Mouse (Mus musculus) lung, embryonic 14.5 days (tissue): ENCODE data around the gene Grb10. TPM values are rescaled to one million over a fixed set of nuclear protein-coding genes. Genes with fewer than 3 reads are reported as not detected.

Experiments
- ATAC-seq: fragments of 200-750 bp; cut with Nextera tagmentation; 2 replicates; pipeline ENCODE4 v1.8.0; 2017; ENCODE audit warnings: mild to moderate bottlenecking, moderate TSS enrichment, moderate library complexity; ENCODE audit not compliant: insufficient read depth
- DNase-seq: peaks from one replicate; pipeline ENCODE4 v3.0.0-alpha.2; 2015
- H3K27ac ChIP-seq: fragments of 300-500 bp; sonication (generic); 2 replicates; pipeline ENCODE4 v1.5.1; 2014; ENCODE audit warnings: low read depth, mild to moderate bottlenecking, moderate library complexity
- H3K27me3 ChIP-seq: fragments of 300-500 bp; sonication (generic); 2 replicates; pipeline ENCODE4 v1.6.1; 2014; ENCODE audit warnings: low read length, control low read depth; ENCODE audit not compliant: insufficient read depth
- H3K36me3 ChIP-seq: fragments of 300-500 bp; sonication (generic); 2 replicates; pipeline ENCODE4 v1.6.1; 2014; ENCODE audit warnings: control low read depth; ENCODE audit not compliant: insufficient read depth
- H3K4me1 ChIP-seq: fragments of 300-500 bp; sonication (generic); 2 replicates; pipeline ENCODE4 v1.6.1; 2014; ENCODE audit warnings: antibody characterized with exemption, control low read depth; ENCODE audit not compliant: insufficient read depth
- H3K4me2 ChIP-seq: fragments of 300-500 bp; sonication (generic); 2 replicates; pipeline ENCODE4 v1.6.1; 2014; ENCODE audit warnings: mild to moderate bottlenecking
- H3K4me3 ChIP-seq: fragments of 300-500 bp; sonication (generic); 2 replicates; pipeline ENCODE4 v1.5.1; 2014; ENCODE audit warnings: low read depth, low read length
- H3K9ac ChIP-seq: fragments of 300-500 bp; sonication (generic); 2 replicates; pipeline ENCODE4 v1.6.1; 2014
- H3K9me3 ChIP-seq: fragments of 300-500 bp; sonication (generic); 2 replicates; pipeline ENCODE4 v1.6.1; 2016; ENCODE audit warnings: low read depth, low read length, control low read depth
- CTCF ChIP-seq: IDR thresholded peaks from 2 replicates; pipeline ENCODE4 v1.5.1; 2016; ENCODE audit warnings: antibody characterized with exemption, low read depth
- WGBS: fragments of 180-500 bp; shearing (Covaris S2); extraction: QIAGEN DNeasy Blood & Tissue Kit; methylation state at CpG from one replicate; pipeline ENCODE4 v1.1.7; 2014; 5-methylcytosine and 5-hydroxymethylcytosine counted together
- polyA plus RNA-seq: library from polyadenylated mRNA; unstranded; fragments of >200 nt; fragmentation: Nextera tagmentation; extraction: Ambion mirVana; gene quantifications from 2 replicates; pipeline ENCODE4 v1.2.1, GENCODE M21; 2014

Grb10 gene
- polyA plus RNA-seq, 1 experiment from 2014 or later: 313 TPM

- Histone ChIP-seq H3K27me3 (no peaks in the 10 kb centered on the region), H3K36me3 (peaks cover 94% of the 10 kb centered on the region), H3K4me3 (no peak overlapping the region), H3K4me2 (no peak overlapping the region), H3K9ac (no peak overlapping the region), H3K9me3 (no peaks in the 10 kb centered on the region), H3K4me1 (0 out of 2 replicates have a peak, but pooled peaks cover 4% of the 10 kb centered on the region), H3K27ac (peak overlapping the region; percentile 42)
- TF ChIP-seq CTCF: no peak
- WGBS: 66% methylated on average over 6 of the region's 6 CpGs
- ATAC-seq: no peak
- DNase-seq: no peak
These were observed 95.9 kb downstream of the Grb10 start for GRCm38 (mm10) chr11:11942320-11943217.

- no peaks in the 10 kb centered on the region for H3K4me1 ChIP-seq
- ATAC-seq (no peak), DNase-seq (no peak)
- 80% methylated on average over 5 of the region's 5 CpGs for WGBS
- no peak overlapping the region for H3K9ac ChIP-seq
- 0 out of 2 replicates have a peak overlapping the region, but pooled peaks have one; percentile 31 for H3K27ac ChIP-seq
- H3K36me3 ChIP-seq: peaks cover 94% of the 10 kb centered on the region
- no peaks in the 10 kb centered on the region for H3K9me3 ChIP-seq
- H3K4me3 ChIP-seq: no peak overlapping the region
- no peaks in the 10 kb centered on the region for H3K27me3 ChIP-seq
- TF ChIP-seq CTCF: no peak
- H3K4me2 ChIP-seq: no peak overlapping the region
These were observed 97.4 kb downstream of the Grb10 start for GRCm38 (mm10) chr11:11940833-11941681.

GRCm38 (mm10) chr11:11939611-11940010, 98.9 kb downstream of the Grb10 start:
- Histone ChIP-seq H3K4me1 (no peaks in the 10 kb centered on the region), H3K9ac (no peak overlapping the region), H3K4me2 (no peak overlapping the region), H3K27ac (peak overlapping the region; percentile 36; the same call in 1 of the 2 replicates), H3K4me3 (no peak overlapping the region), H3K36me3 (peaks cover 96% of the 10 kb centered on the region), H3K9me3 (no peaks in the 10 kb centered on the region), H3K27me3 (no peaks in the 10 kb centered on the region)
- no peak for DNase-seq
- 64% methylated on average over 3 of the region's 3 CpGs for WGBS
- TF ChIP-seq CTCF: no peak
- ATAC-seq: no peak

- no peak overlapping the region for H3K9ac ChIP-seq
- no peak for TF ChIP-seq CTCF
- ATAC-seq (no peak), DNase-seq (no peak)
- WGBS: 87% methylated on average over 1 of the region's 1 CpGs
- no peak overlapping the region for H3K4me3 ChIP-seq
- H3K4me2 ChIP-seq: no peak overlapping the region
- no peaks in the 10 kb centered on the region for H3K9me3 ChIP-seq
- no peak overlapping the region for H3K27ac ChIP-seq
- no peaks in the 10 kb centered on the region for H3K4me1 ChIP-seq
- peaks cover 96% of the 10 kb centered on the region for H3K36me3 ChIP-seq
- H3K27me3 ChIP-seq: no peaks in the 10 kb centered on the region
These were observed 99.9 kb downstream of the Grb10 start for GRCm38 (mm10) chr11:11938591-11938990.

GRCm38 (mm10) chr11:11937340-11938030, 101.0 kb downstream of the Grb10 start:
- Histone ChIP-seq H3K27ac (no peak overlapping the region), H3K27me3 (no peaks in the 10 kb centered on the region), H3K36me3 (peaks cover 96% of the 10 kb centered on the region), H3K4me1 (no peaks in the 10 kb centered on the region), H3K4me2 (no peak overlapping the region), H3K9ac (no peak overlapping the region), H3K9me3 (no peaks in the 10 kb centered on the region), H3K4me3 (no peak overlapping the region)
- DNase-seq (no peak), ATAC-seq (no peak)
- TF ChIP-seq CTCF: no peak
- WGBS: 80% methylated on average over 10 of the region's 10 CpGs

- H3K27ac ChIP-seq: no peak overlapping the region
These were observed 103.7 kb downstream of the Grb10 start for GRCm38 (mm10) chr11:11934808-11935207.

More at GRCm38 (mm10) chr11:11934808-11935207, 103.7 kb downstream of the Grb10 start:
- Histone ChIP-seq H3K27me3 (no peaks in the 10 kb centered on the region), H3K4me1 (no peaks in the 10 kb centered on the region), H3K4me2 (no peak overlapping the region), H3K36me3 (peaks cover 98% of the 10 kb centered on the region), H3K4me3 (no peak overlapping the region), H3K9ac (no peak overlapping the region), H3K9me3 (no peaks in the 10 kb centered on the region)
- 65% methylated on average over 8 of the region's 8 CpGs for WGBS
- no peak for DNase-seq
- no peak for TF ChIP-seq CTCF
- no peak for ATAC-seq
